Mouse (Mus musculus) cerebral cortex, adult 2 months (tissue): ENCODE measurements around the gene Ngdn.

Experiments
- WGBS: fragments of 180-500 bp; shearing (Covaris S2); methylation state at CpG from one replicate; pipeline ENCODE4 v1.1.7; 2018; 5-methylcytosine and 5-hydroxymethylcytosine counted together

The Ngdn gene

DNA sequence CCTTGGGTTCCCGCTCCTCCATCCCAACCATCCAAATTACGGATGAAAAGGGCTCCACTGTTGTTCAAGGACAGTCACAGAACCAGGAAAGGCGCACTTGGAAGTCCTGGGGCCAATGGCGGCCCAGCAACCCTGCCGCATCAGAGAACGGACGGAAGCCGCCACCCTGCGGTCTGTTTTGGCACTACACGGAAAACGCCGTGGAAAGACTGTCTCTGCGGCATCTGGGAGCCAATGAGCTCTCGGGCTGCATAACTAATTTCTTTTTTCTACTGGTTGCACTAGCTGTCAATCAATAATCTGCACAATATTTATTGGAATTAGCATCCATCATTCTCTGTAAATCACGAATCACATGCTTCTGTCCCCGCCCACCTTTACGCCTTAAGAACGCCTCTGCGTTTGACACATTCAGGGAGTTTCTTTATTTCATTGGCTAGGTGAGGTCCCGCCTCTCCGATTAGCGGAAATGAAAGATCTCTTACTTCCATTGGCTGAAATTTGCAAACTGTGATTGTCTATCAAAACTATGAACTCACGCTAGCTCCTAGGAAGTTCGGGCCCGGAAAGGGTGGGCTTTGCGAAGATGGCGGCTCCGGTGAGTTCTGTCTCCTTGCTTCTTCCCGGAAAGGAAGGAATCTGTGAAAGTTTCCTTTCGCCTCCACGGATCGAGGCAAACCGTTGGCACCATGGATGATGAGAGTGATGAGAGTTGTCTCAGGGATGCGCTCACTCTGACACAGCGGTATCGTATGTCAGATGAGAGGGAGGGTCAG lies at the start of gene Ngdn:
Gene Ngdn, plus strand, starts transcription at position 464 of the 776 bp plus-strand sequence.
- under 1% methylated on average over 36 of the region's 36 CpGs for WGBS

DNA sequence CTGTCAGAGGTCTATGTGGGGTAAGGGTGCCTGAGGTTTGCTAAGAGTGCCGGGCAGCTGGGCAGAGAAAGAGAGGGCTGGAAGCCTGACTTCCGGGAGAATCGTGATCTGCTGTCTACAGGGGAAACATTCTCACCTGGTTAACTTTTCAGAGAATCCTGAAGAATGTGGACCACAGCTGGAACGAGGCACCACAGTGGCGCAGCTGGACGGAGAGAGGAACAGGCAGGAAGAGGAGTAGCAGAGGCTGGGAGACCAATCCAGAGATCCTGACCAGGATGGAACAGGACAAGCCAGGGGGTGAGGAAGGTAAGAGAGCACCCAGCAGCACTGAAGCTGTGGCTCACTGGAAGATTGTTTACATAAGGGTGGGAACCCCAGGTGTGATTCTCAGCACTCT lies 49.6 kb upstream of the Ngdn start:
- 83% methylated on average over 6 of the region's 6 CpGs for WGBS

GRCm38 (mm10) chr14:54966320-54966977 lies 48.8 kb upstream of the Ngdn start, which contains the start of gene Myh6:
Gene Myh6 (minus strand): TSS chr14:54966927.
- WGBS, result 78% methylated on average over 7 of the region's 7 CpGs

DNA sequence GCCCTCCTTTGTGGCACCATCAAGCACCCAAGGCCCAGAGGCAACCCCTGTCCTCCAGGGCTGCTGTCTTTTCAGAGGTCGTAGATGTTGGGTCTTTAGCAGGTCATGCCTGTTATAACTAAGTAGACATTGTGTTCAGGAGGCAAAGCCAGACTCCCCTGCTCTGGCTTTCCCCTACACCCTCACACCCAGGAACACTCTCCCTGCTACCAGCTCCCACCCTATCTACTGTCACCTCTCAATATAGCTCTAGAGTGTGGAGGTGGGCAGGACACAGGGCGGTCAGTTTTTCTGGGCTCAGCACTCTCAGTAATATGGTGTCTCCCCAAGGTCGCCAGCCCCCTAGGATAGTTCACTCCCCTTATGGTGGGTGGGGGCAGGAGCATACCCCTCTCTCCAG lies 47.4 kb upstream of the Ngdn start:
- 85% methylated on average over 3 of the region's 3 CpGs for WGBS

DNA sequence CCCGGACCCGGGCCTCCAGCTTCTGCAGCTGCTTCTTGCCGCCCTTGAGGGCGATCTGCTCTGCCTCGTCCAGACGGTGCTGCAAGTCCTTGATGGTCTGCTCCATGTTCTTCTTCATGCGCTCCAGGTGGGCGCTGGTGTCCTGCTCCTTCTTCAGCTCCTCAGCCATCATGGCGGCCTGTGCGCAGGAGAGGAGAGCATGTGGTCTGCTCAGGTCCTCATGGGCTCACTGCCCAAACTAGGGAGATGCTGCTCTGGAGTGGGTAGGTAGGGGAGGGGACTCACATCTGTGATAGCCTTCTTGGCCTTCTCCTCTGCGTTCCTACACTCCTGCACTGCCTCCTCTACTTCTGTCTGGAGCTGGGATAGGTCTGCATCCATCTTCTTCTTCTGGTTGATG lies 42.5 kb upstream of the Ngdn start:
- 94% methylated on average over 11 of the region's 11 CpGs for WGBS

DNA sequence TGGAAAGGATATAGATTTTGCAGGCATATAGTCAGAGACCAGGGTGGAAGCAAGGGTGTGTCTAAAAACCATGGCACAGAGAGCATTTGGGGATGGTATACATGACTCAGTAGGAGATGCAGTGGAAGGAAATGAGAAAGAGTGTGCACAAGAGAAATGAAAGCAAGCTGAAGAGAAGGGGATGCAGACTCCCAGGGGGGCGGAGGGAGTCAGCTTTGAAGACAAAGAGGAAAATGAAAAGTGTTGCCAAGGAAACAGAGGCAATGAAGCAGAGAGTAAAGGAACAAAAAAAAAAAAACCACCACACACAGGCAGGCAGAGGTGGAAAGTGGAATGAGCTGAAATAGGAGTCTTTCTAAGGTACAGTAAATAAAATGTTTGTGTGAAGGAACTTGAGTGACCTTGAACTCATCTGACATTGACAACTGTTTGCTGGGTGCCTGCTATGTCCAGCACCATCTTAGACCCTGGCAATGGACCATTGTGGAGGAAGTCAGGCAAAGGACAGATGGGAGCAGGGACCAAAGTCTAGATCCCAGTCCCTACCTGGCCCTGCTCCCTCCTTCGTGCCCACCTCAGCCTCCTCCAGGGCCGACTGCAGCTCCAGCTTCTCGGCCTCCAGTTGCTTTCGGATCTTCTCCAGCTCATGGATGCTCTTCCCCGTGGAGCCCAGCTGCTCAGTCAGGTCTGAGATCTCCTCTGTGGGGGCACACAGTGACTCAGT lies 41.0 kb upstream of the Ngdn start:
- 64% methylated on average over 6 of the region's 6 CpGs for WGBS

DNA sequence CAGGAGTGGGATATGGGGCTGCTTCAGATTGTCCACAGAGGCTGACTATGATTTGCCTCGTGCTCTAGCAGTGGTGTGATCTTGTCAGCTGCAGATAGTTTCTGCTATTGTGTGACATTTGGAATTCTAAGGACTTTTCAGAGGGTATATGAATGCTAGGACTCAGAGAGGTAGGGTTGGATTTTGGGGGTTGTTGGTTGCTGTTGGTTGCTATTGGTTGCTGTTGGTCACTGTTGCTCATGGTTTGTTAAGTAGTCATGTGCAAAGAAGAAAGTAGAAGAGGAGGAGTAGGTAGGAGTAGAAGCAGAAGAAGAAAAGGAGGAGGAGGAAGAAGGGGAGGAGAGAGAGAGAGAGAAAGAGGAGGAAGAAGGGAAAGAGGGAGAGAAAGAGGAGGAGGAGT lies 38.6 kb upstream of the Ngdn start, which contains the start of gene Gm17428:
Gene Gm17428, plus strand, starts transcription at position 301 of the 400 bp plus-strand sequence.
- WGBS, result 73% methylated on average over 1 of the region's 1 CpGs

GRCm38 (mm10) chr14:54978664-54979063 lies 36.6 kb upstream of the Ngdn start:
- WGBS, result 92% methylated on average over 8 of the region's 8 CpGs

GRCm38 (mm10) chr14:54981934-54982333 lies 33.3 kb upstream of the Ngdn start:
- WGBS, result 97% methylated on average over 7 of the region's 7 CpGs

DNA sequence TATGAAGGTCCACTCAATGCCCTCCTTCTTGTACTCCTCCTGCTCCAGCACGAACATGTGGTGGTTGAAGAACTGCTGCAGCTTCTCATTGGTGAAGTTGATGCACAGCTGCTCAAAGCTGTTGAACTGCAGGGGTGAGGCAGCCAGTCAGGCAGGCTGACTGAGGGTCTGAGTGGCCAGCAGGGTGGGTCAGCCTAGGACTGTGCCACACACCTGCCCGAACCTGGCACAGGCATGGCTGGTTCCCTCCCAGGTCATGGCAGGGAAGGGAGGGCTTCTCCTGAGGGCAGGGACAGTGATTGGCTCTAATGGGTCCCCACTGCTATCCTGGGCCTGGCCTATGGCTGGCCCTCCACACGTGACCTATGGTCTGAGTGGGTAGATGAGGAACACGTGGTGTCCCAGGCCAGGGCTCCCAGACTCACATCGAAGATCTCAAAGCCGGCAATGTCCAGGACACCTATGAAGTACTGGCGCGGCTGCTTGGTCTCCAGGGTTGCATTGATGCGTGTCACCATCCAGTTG lies 26.8 kb upstream of the Ngdn start:
- 94% methylated on average over 9 of the region's 9 CpGs for WGBS

DNA sequence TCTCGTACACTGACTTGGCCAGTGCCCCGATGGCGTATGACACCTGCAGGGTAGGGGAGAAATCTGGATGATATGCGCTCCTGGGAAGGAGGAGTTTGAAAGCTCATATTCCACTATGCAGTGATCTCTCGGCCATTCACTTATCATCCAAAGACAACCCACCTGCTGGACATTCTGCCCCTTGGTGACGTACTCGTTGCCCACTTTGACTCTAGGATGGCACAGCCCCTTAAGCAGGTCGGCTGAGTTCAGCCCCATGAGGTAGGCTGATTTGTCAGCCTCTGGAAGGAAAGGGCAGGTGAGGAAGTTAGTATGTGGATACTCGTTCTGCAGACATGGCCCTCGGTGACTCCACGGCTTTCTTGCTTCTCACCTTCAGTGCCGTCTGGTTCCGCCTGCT lies 26.4 kb upstream of the Ngdn start:
- WGBS, result 88% methylated on average over 13 of the region's 13 CpGs

- WGBS, result 73% methylated on average over 8 of the region's 8 CpGs
Observed at GRCm38 (mm10) chr14:54989886-54990441, 25.3 kb upstream of the Ngdn start.

DNA sequence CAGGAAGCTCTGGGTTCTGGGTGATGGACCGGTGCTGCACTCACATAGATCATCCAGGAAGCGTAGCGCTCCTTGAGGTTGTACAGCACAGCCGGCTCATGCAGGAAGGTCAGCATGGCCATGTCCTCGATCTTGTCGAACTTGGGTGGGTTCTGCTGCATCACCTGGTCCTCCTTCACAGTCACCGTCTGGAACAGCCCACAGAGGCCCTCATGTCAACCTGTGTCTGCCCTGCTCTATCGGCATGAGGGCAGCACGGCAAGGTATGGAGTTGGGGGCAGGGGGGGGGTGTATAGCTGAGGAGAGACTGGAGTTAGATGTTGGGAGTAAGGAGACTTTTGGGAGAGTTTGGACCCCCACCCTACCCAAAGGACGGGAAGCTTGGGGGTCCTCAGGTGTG lies 23.1 kb upstream of the Ngdn start:
- WGBS, result 95% methylated on average over 10 of the region's 10 CpGs

- WGBS, result 73% methylated on average over 10 of the region's 10 CpGs
Observed at GRCm38 (mm10) chr14:54993636-54994035, 21.6 kb upstream of the Ngdn start.

GRCm38 (mm10) chr14:54994136-54994868 lies 21.0 kb upstream of the Ngdn start, which contains the start of gene Myh7:
Gene Myh7 (minus strand): TSS chr14:54994626.
- 45% methylated on average over 11 of the region's 11 CpGs for WGBS

DNA sequence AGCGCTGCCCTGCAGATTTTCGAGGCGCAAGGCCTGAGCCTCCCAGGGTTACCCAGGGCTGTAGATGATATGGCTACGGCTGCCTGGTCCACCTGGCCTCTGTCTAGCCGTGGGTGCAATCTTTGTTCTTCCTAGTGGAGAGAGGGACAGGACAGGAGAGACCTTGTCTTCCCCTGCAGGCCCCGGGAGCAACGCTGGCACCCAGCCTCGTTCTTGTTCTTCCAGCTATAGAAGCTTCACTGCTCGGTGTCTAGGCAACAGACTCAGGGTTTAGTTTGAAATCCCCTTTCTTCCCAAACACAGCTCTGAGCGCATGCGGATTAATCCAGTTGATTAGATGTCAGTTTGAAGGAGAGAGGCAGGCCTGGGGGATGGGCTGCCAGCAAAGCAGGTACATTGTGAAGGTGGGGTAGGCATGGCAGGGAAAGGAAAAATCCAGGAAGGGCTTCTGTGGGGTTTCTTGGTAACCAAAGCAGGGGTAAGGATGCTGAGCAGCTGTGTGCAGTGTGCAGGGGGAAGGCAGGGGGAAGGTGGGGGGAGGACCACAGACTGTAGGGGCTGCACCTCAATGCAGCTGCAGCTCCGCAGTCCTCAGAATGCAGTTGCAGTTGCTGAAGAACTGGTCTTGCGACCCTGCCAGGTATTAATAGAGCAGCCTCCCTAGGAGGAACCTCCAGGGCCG lies 19.7 kb upstream of the Ngdn start:
- WGBS, result 30% methylated on average over 14 of the region's 14 CpGs

GRCm38 (mm10) chr14:54996793-54997192 lies 18.5 kb upstream of the Ngdn start:
- WGBS, result 79% methylated on average over 9 of the region's 9 CpGs

- 73% methylated on average over 4 of the region's 4 CpGs for WGBS
Observed at GRCm38 (mm10) chr14:54997297-54997696, 18.0 kb upstream of the Ngdn start.

GRCm38 (mm10) chr14:54999868-55000267 lies 15.4 kb upstream of the Ngdn start:
- 69% methylated on average over 5 of the region's 5 CpGs for WGBS

- 89% methylated on average over 6 of the region's 6 CpGs for WGBS
Observed at GRCm38 (mm10) chr14:55000814-55001213, 14.4 kb upstream of the Ngdn start.

DNA sequence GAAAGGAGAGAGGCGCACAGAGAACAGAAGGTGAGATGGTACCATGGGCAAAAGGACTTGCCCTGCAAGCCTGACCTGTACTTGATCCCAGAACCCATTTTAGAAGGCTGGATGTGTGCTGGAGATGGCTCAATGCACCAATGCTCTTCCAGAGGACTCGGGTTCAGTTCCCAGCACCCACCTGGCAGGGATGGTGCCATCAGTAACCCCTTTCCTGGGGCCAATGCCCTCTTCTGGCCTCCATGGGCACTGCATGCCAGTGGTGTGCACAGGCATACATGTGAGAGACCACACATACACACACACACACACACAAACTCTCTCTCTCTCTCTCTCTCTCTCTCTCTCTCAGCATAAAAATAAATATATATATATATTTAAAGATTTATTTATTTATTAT lies 13.8 kb upstream of the Ngdn start:
- WGBS, result 97% methylated on average over 2 of the region's 2 CpGs
